Mouse (Mus musculus) E14TG2a.4 (cell line): ENCODE data around the gene Smpd3.

Experiments
- H3K27me3 ChIP-seq: 2 replicates; pipeline ENCODE4 v1.6.1; 2014; ENCODE audit warnings: low read length, control low read depth; ENCODE audit not compliant: insufficient read depth
- H3K36me3 ChIP-seq: 2 replicates; pipeline ENCODE4 v1.6.1; 2014; ENCODE audit warnings: low read length, control low read depth; ENCODE audit not compliant: insufficient read depth
- H3K4me1 ChIP-seq: replicated peaks from 2 replicates; pipeline ENCODE4 v1.6.1; 2014; ENCODE audit warnings: low read depth, low read length, control low read depth
- H3K4me3 ChIP-seq: replicated peaks from 2 replicates; pipeline ENCODE4 v1.5.1; 2014; ENCODE audit warnings: mild to moderate bottlenecking, low read length
- H3K9me3 ChIP-seq: 2 replicates; pipeline ENCODE4 v1.6.1; 2014; ENCODE audit warnings: low read length, control low read depth
- CTCF ChIP-seq: conservative IDR thresholded peaks from 2 replicates; pipeline ENCODE4 v1.5.1; 2014; ENCODE audit warnings: low read length
- NANOG ChIP-seq: IDR thresholded peaks from 2 replicates; pipeline ENCODE4 v1.6.1; 2014; ENCODE audit warnings: borderline replicate concordance, low read length, mixed read lengths
- POU5F1 ChIP-seq: IDR thresholded peaks from 2 replicates; pipeline ENCODE4 v1.6.1; 2014; ENCODE audit warnings: low read length, borderline replicate concordance

The Smpd3 gene

GRCm38 (mm10) chr8:106213959-106214358, 123.8 kb downstream of the Smpd3 start:
- Histone ChIP-seq H3K4me1 (peaks cover 44% of the 10 kb centered on the region), H3K4me3 (no peak overlapping the region), H3K27me3 (no peaks in the 10 kb centered on the region), H3K36me3 (peaks cover 71% of the 10 kb centered on the region), H3K9me3 (no peaks in the 10 kb centered on the region)
- TF ChIP-seq POU5F1 (no peak), CTCF (no peak), NANOG (no peak)

GRCm38 (mm10) chr8:106211421-106211820, 126.4 kb downstream of the Smpd3 start:
- Histone ChIP-seq H3K36me3 (peaks cover 65% of the 10 kb centered on the region), H3K4me1 (peaks cover 48% of the 10 kb centered on the region), H3K4me3 (peak overlapping the region; percentile 95), H3K9me3 (no peaks in the 10 kb centered on the region), H3K27me3 (no peaks in the 10 kb centered on the region)
- TF ChIP-seq CTCF, result no peak
- no peak for TF ChIP-seq NANOG
- no peak for TF ChIP-seq POU5F1

- H3K9me3 ChIP-seq, result no peaks in the 10 kb centered on the region
- TF ChIP-seq POU5F1, result no peak
- no peak for TF ChIP-seq CTCF
- no peak for TF ChIP-seq NANOG
- H3K27me3 ChIP-seq, result no peaks in the 10 kb centered on the region
- H3K36me3 ChIP-seq, result peaks cover 65% of the 10 kb centered on the region
- peaks cover 48% of the 10 kb centered on the region for H3K4me1 ChIP-seq
- H3K4me3 ChIP-seq, result peak within 1 kb of the TSS; percentile 95
Measured at GRCm38 (mm10) chr8:106210821-106211345, 126.9 kb downstream of the Smpd3 start, which contains the start of the genes Slc7a6os and Prmt7. Gene Slc7a6os, minus strand, starts transcription at chr8:106210935. Gene Prmt7, plus strand, starts transcription at chr8:106210936.

- no peaks in the 10 kb centered on the region for H3K27me3 ChIP-seq
- TF ChIP-seq NANOG (no peak), CTCF (no peak), POU5F1 (no peak)
- H3K4me3 ChIP-seq, result peak overlapping the region; percentile 95
- no peaks in the 10 kb centered on the region for H3K9me3 ChIP-seq
- H3K36me3 ChIP-seq, result peaks cover 65% of the 10 kb centered on the region
- H3K4me1 ChIP-seq, result peaks cover 44% of the 10 kb centered on the region
Measured at GRCm38 (mm10) chr8:106210035-106210731, 127.6 kb downstream of the Smpd3 start.
